Mouse (Mus musculus) heart, postnatal 4 days (tissue): ENCODE data around the gene Csk. TPM values are rescaled to one million over a fixed set of nuclear protein-coding genes. Genes with fewer than 3 reads are reported as not detected.

Experiments
- DNase-seq: peaks from one replicate; pipeline ENCODE4 v3.0.0; 2021
- total RNA-seq, 2 experiments: library from RNA; stranded (reverse); gene quantifications; 2 replicates each; pipeline ENCODE4 v1.2.3; 2021

The Csk gene
- total RNA-seq, 2 experiments from 2014 or later: 42.1 to 47.0 TPM

GRCm38 (mm10) chr9:57656631-57657350, 3.4 kb upstream of the Csk start:
- no peak for DNase-seq

GRCm38 (mm10) chr9:57655749-57656148, 2.3 kb upstream of the Csk start:
- peak; percentile 98 for DNase-seq

- DNase-seq: no peak
These were observed 1.5 kb upstream of the Csk start for GRCm38 (mm10) chr9:57654966-57655365.

GRCm38 (mm10) chr9:57652855-57653254, 576 bp downstream of the Csk start:
- no peak for DNase-seq

- DNase-seq: no peak
These were observed 1.1 kb downstream of the Csk start for GRCm38 (mm10) chr9:57652351-57652750.

GRCm38 (mm10) chr9:57650786-57651311, 2.6 kb downstream of the Csk start:
- DNase-seq: no peak

GRCm38 (mm10) chr9:57650130-57650785, 3.2 kb downstream of the Csk start:
- DNase-seq: no peak

- DNase-seq: no peak
These were observed 5.9 kb downstream of the Csk start for GRCm38 (mm10) chr9:57647286-57648108.

- no peak for DNase-seq
These were observed 6.8 kb downstream of the Csk start for GRCm38 (mm10) chr9:57646551-57647103.

- peak; percentile 97 for DNase-seq
These were observed 8.2 kb downstream of the Csk start for GRCm38 (mm10) chr9:57644944-57645893.

- DNase-seq: no peak
These were observed 8.9 kb downstream of the Csk start for GRCm38 (mm10) chr9:57644442-57644943.

GRCm38 (mm10) chr9:57643856-57644180, 9.6 kb downstream of the Csk start:
- DNase-seq: no peak

GRCm38 (mm10) chr9:57643169-57643855, 10.1 kb downstream of the Csk start:
- no peak for DNase-seq

GRCm38 (mm10) chr9:57641775-57642550, 11.5 kb downstream of the Csk start:
- DNase-seq: no peak

GRCm38 (mm10) chr9:57641022-57641421, 12.4 kb downstream of the Csk start:
- DNase-seq: no peak

GRCm38 (mm10) chr9:57640384-57640783, 13.0 kb downstream of the Csk start:
- DNase-seq: peak; percentile 51

- DNase-seq: no peak
These were observed 13.6 kb downstream of the Csk start for GRCm38 (mm10) chr9:57639661-57640328.

GRCm38 (mm10) chr9:57638651-57639459, 14.6 kb downstream of the Csk start:
- DNase-seq: peak; percentile 54
